Mouse (Mus musculus): ENCODE results near the gene Arr3. TPM values are rescaled to one million over a fixed set of nuclear protein-coding genes. Genes with fewer than 3 reads are reported as not detected.

Gene Arr3
- polyA plus RNA-seq, 1 experiment from 2014 or later: 0.66 TPM

Other genes starting within 250 kb of the Arr3 start
- not detected in 2 replicates for gene Otud6a, start 176.5 kb upstream of the Arr3 start, polyA plus RNA-seq (2014; fragmentation: Nextera tagmentation; extraction: Ambion mirVana)
- gene Awat2, start 162.8 kb upstream of the Arr3 start, polyA plus RNA-seq (2014; fragmentation: Nextera tagmentation; extraction: Ambion mirVana): 0.18 and 0.53 TPM in 2 replicates
- 30.1 and 31.1 TPM in 2 replicates for gene Igbp1, start 111.2 kb upstream of the Arr3 start, polyA plus RNA-seq (2014; fragmentation: Nextera tagmentation; extraction: Ambion mirVana)
- not detected in 2 replicates for gene Dgat2l6, start 80.7 kb upstream of the Arr3 start, polyA plus RNA-seq (2014; fragmentation: Nextera tagmentation; extraction: Ambion mirVana)
- not detected in 2 replicates for gene Awat1, start 33.2 kb upstream of the Arr3 start, polyA plus RNA-seq (2014; fragmentation: Nextera tagmentation; extraction: Ambion mirVana)
- gene P2ry4, start 10.6 kb upstream of the Arr3 start, polyA plus RNA-seq (2014; fragmentation: Nextera tagmentation; extraction: Ambion mirVana): not detected in 2 replicates
- gene Kif4, start 20.2 kb downstream of the Arr3 start, polyA plus RNA-seq (2014; fragmentation: Nextera tagmentation; extraction: Ambion mirVana): 26.7 and 30.6 TPM in 2 replicates
- gene Pdzd11, start 21.1 kb downstream of the Arr3 start, polyA plus RNA-seq (2014; fragmentation: Nextera tagmentation; extraction: Ambion mirVana): 89.1 and 97.3 TPM in 2 replicates
- 0.52 and 0.58 TPM in 2 replicates for gene Gdpd2, start 124.4 kb downstream of the Arr3 start, polyA plus RNA-seq (2014; fragmentation: Nextera tagmentation; extraction: Ambion mirVana)
- 3.2 and 4.0 TPM in 2 replicates for gene Dlg3, start 162.2 kb downstream of the Arr3 start, polyA plus RNA-seq (2014; fragmentation: Nextera tagmentation; extraction: Ambion mirVana)